Mouse (Mus musculus) mature B cell (primary cell): ENCODE measurements around the gene Ndufa7.

Source experiments
- in situ Hi-C: fragments of 300-500 bp; cut with MboI; formaldehyde crosslinking; loops from 2 replicates; pipeline ENCODE4 v1.14.3; 2019

The Ndufa7 gene

DNA sequence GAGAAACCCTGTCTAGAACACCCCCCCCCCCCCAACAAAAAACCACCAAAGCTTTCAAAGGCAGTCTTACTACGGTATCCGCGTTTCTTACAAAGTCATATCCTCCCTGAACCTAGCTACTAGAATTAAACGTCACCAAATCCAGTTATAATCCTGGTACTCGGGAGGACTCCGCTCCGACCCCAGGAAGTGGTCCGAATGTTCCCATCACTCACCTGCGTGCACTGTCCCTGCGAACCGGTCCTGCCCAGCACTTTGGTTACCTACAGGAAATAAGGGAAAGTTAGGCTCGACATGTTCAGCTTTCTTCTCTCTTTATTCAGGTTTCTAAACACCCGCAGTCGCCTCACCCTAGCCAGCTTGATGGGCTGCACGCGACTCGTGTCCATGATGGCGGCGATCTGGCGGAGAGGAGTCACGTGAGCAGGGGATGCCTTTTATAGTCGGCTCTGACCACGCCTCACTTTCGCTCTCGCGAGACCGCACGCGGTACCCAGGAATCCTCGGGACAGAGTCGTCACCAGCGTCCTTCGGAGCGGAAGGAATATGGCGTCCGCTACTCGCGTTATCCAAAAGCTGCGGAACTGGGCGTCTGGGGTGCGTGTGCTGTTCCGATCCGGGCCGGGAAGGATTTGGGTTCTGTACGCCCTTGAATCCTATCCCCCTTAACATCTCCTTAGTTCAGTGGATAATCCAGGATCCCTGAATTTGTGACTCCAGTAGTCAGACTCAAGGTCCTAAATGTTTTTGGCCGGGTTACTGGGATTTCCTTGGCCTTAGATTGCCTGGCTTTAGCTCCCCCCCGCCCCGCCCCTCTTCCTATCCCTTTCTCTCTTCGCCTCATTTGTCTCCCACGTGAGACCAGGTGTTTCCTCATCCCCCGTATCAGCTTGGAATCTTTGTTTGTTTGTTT lies at the start of gene Ndufa7, which contains the start of gene Rps28:
Ndufa7 (plus strand) TSS at position 489 of the 913 bp plus-strand sequence.
Rps28 (minus strand) TSS at position 479 of the 913 bp plus-strand sequence.
- in situ Hi-C loops = loop anchor here (25.0 kb wide), 1 partner anchor 387 kb away; the partner anchor contains the start of gene Actl9

GRCm38 (mm10) chr17:33774573-33775155 lies 49.7 kb upstream of the Ndufa7 start:
- in situ Hi-C loops = no loop called here

DNA sequence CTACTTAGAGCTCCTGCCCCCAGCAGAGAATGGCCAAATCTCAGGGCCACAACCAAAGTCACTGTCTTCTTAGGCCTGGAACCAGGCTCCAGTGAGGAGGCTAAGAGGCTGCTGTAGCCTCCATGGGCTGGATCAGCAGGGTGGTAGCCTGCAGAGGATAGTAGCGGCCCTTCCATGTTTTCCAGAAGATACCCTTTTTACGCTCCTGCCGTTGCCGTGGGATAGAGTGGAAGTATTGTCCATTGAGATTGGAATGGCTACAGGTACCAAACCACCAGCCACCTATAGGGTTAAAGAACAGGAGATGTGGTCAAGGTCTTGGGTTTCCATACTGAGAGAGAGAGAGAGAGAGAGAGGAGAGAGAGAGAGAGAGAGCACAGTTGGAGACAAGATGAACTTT lies 49.1 kb upstream of the Ndufa7 start:
- in situ Hi-C loops = no loop called here

DNA sequence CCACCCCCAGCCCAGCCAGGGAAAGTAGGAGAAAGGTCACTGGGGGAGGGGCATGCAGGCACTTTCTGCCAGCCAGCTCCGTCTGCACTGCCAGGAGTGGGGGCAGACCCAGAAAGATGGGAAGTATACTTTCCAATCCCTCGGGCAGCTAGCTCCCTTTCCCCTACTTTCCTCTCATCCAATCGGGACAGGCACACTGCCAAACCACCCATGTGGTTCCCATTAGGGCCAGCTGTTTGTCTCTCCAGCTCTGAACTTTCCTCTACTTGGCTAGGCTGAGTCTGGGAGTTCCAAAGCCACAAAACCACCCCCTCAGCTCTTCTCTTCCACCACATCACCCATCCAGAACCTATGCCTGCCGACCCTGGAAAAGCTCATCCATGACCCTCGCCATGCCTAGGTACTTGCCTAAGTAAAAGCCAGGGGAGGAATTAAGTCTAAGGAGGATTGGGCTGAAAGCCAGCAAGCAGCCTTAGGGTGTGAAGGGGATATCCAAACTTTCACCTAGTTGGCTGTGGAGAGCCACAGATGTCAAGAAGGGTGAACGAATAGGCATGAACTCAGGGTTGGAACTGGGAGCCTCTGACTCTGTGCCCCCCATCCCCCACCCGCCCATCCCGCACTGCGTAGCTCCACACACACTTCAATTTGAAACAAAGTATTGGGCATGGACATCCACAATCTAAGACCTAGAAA lies 45.0 kb upstream of the Ndufa7 start:
- in situ Hi-C loops = no loop called here

GRCm38 (mm10) chr17:33779967-33780295 lies 44.4 kb upstream of the Ndufa7 start:
- in situ Hi-C loops = no loop called here

DNA sequence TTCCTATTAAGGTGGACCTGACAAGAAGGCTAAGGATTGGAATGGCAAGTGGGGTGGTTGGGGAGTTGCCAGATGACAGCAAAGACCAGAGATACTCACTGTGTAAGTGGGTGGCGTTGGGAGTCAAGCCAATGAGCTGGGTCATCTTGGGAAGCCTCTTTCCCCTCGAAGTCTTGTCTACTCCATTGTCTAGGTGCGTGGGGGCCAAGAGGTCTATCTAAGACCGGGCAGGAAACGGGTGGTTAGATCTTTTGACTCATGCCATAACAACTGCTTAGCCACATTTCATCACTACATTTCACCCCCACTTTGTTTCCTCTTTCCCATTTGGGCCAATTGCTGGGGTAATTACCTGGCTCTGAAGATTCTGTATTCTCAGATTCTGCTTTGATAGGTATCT lies 43.9 kb upstream of the Ndufa7 start:
- in situ Hi-C loops = no loop called here

- in situ Hi-C loops = no loop called here
Observed at GRCm38 (mm10) chr17:33781124-33781977, 43.0 kb upstream of the Ndufa7 start, which contains the start of gene Angptl4. TSS of gene Angptl4 (minus strand) at chr17:33781830.

- in situ Hi-C loops = no loop called here
Observed at GRCm38 (mm10) chr17:33782067-33782466, 42.3 kb upstream of the Ndufa7 start.

DNA sequence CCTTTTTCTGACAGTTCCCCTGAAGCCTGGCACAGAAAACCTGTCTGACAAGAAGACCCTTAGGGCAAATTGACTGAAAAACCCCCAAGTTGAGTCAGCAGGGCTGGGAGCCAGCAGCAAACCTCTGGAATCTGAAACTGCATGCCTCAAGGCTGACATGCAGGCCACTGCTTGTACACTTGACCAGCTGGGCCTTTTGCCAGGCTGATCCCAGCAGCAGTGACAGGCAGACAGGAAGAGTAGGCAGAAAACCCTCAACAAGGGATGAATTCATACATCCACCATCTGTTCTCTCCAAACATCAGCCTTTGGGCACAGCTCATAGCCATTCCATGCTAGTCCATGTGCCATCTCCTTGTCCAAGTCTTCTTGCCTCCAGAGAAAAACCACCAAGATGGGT lies 41.0 kb upstream of the Ndufa7 start:
- in situ Hi-C loops = no loop called here

DNA sequence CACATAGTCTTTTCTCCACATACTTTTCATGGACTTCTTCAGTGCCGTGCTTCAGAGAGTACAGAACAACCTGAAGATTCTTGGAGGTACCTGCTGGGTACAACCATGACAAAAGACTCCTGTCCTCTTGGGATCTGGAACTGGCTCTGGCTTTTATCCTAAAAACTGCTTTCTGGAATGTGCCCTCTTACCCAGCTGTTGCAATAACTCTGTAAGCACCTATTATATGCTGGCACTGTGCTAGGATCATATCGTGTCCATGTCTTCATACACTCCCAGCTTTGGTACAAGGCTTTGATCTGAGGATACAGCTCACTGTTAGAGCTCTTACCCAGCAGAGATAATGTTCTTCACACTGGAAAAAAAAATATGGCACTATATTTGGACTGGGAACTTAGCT lies 39.4 kb upstream of the Ndufa7 start:
- in situ Hi-C loops = no loop called here

GRCm38 (mm10) chr17:33786375-33786774 lies 38.0 kb upstream of the Ndufa7 start:
- in situ Hi-C loops = no loop called here

- in situ Hi-C loops = no loop called here
Observed at GRCm38 (mm10) chr17:33788732-33789131, 35.6 kb upstream of the Ndufa7 start.

- in situ Hi-C loops = no loop called here
Observed at GRCm38 (mm10) chr17:33798306-33798705, 26.1 kb upstream of the Ndufa7 start.

- in situ Hi-C loops = no loop called here
Observed at GRCm38 (mm10) chr17:33799277-33799676, 25.1 kb upstream of the Ndufa7 start.

DNA sequence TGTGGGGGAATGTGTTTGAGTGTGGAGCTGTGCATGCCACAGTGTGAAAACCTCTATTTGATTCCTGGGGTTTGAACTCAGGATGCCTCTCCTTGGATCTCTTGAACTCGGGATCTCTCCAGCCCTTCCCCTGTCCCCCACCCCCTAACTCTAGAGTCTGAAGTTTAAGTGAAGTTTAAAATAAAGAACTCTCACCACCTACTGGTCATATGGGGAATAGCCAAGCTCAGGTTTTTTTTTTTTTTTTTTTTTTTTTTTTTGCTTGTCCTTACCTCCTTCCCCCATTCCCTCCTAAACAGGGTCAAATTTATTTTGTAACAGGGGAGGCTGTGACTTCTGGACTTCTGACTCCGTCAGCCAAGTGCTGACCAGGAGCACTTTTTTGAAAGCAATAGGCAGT lies 22.2 kb upstream of the Ndufa7 start:
- in situ Hi-C loops = loop anchor here (25.0 kb wide), 1 partner anchor 365 kb away; the partner anchor contains the start of gene Actl9

DNA sequence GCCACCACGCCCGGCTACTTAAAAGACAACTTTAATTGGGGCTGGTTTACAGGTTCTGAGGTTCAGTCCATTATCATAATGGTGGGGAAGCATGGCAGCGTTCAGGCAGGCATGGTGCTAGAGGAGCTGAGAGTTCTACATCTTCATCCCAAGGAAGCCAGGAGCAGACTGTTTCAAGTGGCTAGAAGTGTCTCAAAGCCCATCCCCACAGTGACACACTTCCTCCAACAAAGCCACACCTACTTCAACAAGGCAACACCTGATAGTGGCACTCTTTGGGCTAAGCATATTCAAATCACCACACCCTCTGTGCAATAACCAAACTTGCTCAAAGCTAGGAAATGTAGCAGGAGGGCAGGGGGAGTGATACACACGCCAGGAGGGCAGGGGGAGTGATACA lies 20.2 kb upstream of the Ndufa7 start:
- in situ Hi-C loops = loop anchor here (25.0 kb wide), 1 partner anchor 367 kb away; the partner anchor contains the start of gene Actl9

- in situ Hi-C loops = loop anchor here (25.0 kb wide), 1 partner anchor 367 kb away; the partner anchor contains the start of gene Actl9
Observed at GRCm38 (mm10) chr17:33804745-33805144, 19.6 kb upstream of the Ndufa7 start.

DNA sequence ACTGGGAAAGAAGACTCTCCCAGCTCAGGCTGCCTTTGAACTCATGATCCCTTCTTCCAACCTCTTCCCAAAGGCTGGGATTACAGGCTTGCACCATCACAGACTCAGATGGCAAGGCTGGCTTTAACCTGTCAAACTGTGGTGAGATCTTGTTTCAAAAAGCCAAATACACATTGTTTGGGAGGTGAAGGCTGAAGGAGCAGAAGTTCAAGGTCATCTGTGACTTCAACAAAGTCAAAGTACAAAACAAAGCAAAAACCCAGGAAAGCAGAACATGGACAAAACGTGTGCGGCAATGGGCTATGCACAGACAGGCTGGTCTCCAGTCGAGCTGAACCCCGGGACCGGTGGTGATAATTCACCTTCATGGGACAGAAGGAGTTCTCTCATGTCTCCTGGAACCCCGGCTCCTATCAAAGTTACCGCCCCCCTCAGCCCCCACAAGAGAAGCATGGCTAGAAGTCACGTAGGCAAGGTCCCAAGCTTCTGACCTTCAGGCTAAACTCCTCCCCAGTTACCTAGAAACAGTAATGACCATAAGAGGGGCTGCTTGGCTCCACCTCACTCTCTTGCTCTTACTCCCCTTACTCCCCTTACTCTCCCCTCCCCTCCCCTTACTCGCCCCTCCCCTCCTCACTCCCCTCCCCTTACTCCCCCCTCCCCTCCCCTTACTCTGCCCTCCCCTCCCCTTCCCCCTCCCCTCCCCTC lies 17.0 kb upstream of the Ndufa7 start:
- in situ Hi-C loops = loop anchor here (25.0 kb wide), 1 partner anchor 370 kb away; the partner anchor contains the start of gene Actl9

DNA sequence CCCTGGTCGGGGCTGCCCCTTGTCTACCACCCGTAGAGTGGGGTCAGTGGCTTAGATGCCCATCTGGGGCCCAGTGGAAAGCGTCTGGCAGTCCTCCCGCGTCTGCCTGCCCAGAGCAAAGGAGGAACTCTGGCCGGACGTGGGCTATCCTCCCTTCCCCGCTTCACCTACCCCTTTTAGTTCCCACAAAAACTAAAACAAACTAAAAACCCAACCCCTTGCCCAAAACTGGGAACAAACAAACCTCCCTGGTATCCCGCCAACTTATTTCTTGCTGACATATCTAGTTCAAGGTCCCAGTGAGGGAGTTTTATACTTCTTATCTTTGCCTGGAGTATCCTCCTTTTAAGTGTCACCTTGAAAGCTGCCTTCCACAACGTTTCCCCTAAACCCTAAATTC lies 16.2 kb upstream of the Ndufa7 start:
- in situ Hi-C loops = loop anchor here (25.0 kb wide), 1 partner anchor 371 kb away; the partner anchor contains the start of gene Actl9
